Mouse (Mus musculus) kidney, embryonic 16.5 days (tissue): ENCODE results near the gene Birc6. TPM values are rescaled to one million over a fixed set of nuclear protein-coding genes. Genes with fewer than 3 reads are reported as not detected.

Source experiments
- ATAC-seq: fragments of 200-750 bp; cut with Nextera tagmentation; 2 replicates; pipeline ENCODE4 v1.8.0; 2017; ENCODE audit warnings: moderate TSS enrichment; ENCODE audit not compliant: low FRiP score, low TSS enrichment
- H3K27ac ChIP-seq: fragments of 300-500 bp; sonication (generic); 2 replicates; pipeline ENCODE4 v1.5.1; 2014; ENCODE audit warnings: low read length
- H3K27me3 ChIP-seq: fragments of 300-500 bp; sonication (generic); 2 replicates; pipeline ENCODE4 v1.6.1; 2014; ENCODE audit warnings: low read length, control low read depth, mixed read lengths; ENCODE audit not compliant: insufficient read depth
- H3K36me3 ChIP-seq: fragments of 300-500 bp; sonication (generic); 2 replicates; pipeline ENCODE4 v1.6.1; 2014; ENCODE audit warnings: low read length, control low read depth, mixed read lengths; ENCODE audit not compliant: insufficient read depth
- H3K4me1 ChIP-seq: fragments of 300-500 bp; sonication (generic); 2 replicates; pipeline ENCODE4 v1.6.1; 2014; ENCODE audit warnings: low read length, control low read depth, mixed read lengths; ENCODE audit not compliant: insufficient read depth
- H3K4me2 ChIP-seq: fragments of 300-500 bp; sonication (generic); replicated peaks from 2 replicates; pipeline ENCODE4 v1.6.1; 2014; ENCODE audit warnings: low read depth, low read length
- H3K4me3 ChIP-seq: fragments of 300-500 bp; sonication (generic); 2 replicates; pipeline ENCODE4 v1.5.1; 2014; ENCODE audit warnings: mild to moderate bottlenecking, low read length
- H3K9ac ChIP-seq: fragments of 300-500 bp; sonication (generic); replicated peaks from 2 replicates; pipeline ENCODE4 v1.6.1; 2014; ENCODE audit warnings: low read length
- H3K9me3 ChIP-seq: fragments of 300-500 bp; sonication (generic); 2 replicates; pipeline ENCODE4 v1.6.1; 2016; ENCODE audit warnings: low read length, control low read depth
- WGBS: fragments of 180-500 bp; shearing (Covaris S2); extraction: QIAGEN DNeasy Blood & Tissue Kit; methylation state at CpG from one replicate; pipeline ENCODE4 v1.1.7; 2014; 5-methylcytosine and 5-hydroxymethylcytosine counted together
- polyA plus RNA-seq: library from polyadenylated mRNA; unstranded; fragments of >200 nt; fragmentation: Nextera tagmentation; extraction: Ambion mirVana; gene quantifications from 2 replicates; pipeline ENCODE4 v1.2.1, GENCODE M21; 2015

The Birc6 gene
- polyA plus RNA-seq, 1 experiment from 2014 or later = 64.6 TPM

- Histone ChIP-seq H3K4me1 (no peaks in the 10 kb centered on the region), H3K36me3 (peaks cover 24% of the 10 kb centered on the region), H3K9me3 (no peaks in the 10 kb centered on the region), H3K4me2 (no peak overlapping the region), H3K9ac (no peak overlapping the region), H3K27me3 (no peaks in the 10 kb centered on the region), H3K4me3 (no peak overlapping the region), H3K27ac (no peak overlapping the region)
- WGBS = 75% methylated on average over 5 of the region's 5 CpGs
- no peak for ATAC-seq
Measured at GRCm38 (mm10) chr17:74554118-74554517, 26.0 kb downstream of the Birc6 start.

- Histone ChIP-seq H3K36me3 (peaks cover 17% of the 10 kb centered on the region), H3K27ac (no peak overlapping the region), H3K9me3 (no peaks in the 10 kb centered on the region), H3K27me3 (no peaks in the 10 kb centered on the region), H3K4me3 (no peak overlapping the region), H3K4me1 (no peaks in the 10 kb centered on the region), H3K4me2 (no peak overlapping the region), H3K9ac (no peak overlapping the region)
- ATAC-seq = no peak
- 89% methylated on average over 11 of the region's 11 CpGs for WGBS
Measured at GRCm38 (mm10) chr17:74559891-74560290, 31.8 kb downstream of the Birc6 start.

GRCm38 (mm10) chr17:74564151-74564550 lies 36.1 kb downstream of the Birc6 start:
- H3K27me3 ChIP-seq = no peaks in the 10 kb centered on the region
- no peak overlapping the region for H3K27ac ChIP-seq
- no peak overlapping the region for H3K4me3 ChIP-seq
- H3K36me3 ChIP-seq = peaks cover 24% of the 10 kb centered on the region
- H3K9me3 ChIP-seq = no peaks in the 10 kb centered on the region
- H3K4me1 ChIP-seq = no peaks in the 10 kb centered on the region
- H3K4me2 ChIP-seq = no peak overlapping the region
- no peak overlapping the region for H3K9ac ChIP-seq
- no peak for ATAC-seq

GRCm38 (mm10) chr17:74569219-74569618 lies 41.1 kb downstream of the Birc6 start:
- no peaks in the 10 kb centered on the region for H3K9me3 ChIP-seq
- H3K27me3 ChIP-seq = no peaks in the 10 kb centered on the region
- H3K4me1 ChIP-seq = no peaks in the 10 kb centered on the region
- no peak overlapping the region for H3K4me3 ChIP-seq
- H3K27ac ChIP-seq = no peak overlapping the region
- no peak overlapping the region for H3K9ac ChIP-seq
- 77% methylated on average over 1 of the region's 1 CpGs for WGBS
- H3K36me3 ChIP-seq = peaks cover 20% of the 10 kb centered on the region
- H3K4me2 ChIP-seq = no peak overlapping the region
- no peak for ATAC-seq

- 74% methylated on average over 1 of the region's 1 CpGs for WGBS
- ATAC-seq = no peak
- H3K4me2 ChIP-seq = no peak overlapping the region
- peaks cover 19% of the 10 kb centered on the region for H3K36me3 ChIP-seq
- no peak overlapping the region for H3K4me3 ChIP-seq
- no peaks in the 10 kb centered on the region for H3K9me3 ChIP-seq
- H3K9ac ChIP-seq = no peak overlapping the region
- no peak overlapping the region for H3K27ac ChIP-seq
- H3K27me3 ChIP-seq = no peaks in the 10 kb centered on the region
- no peaks in the 10 kb centered on the region for H3K4me1 ChIP-seq
Measured at GRCm38 (mm10) chr17:74570585-74570984, 42.5 kb downstream of the Birc6 start.

GRCm38 (mm10) chr17:74577173-74577572 lies 49.1 kb downstream of the Birc6 start:
- Histone ChIP-seq H3K4me3 (no peak overlapping the region), H3K4me1 (no peaks in the 10 kb centered on the region), H3K9ac (no peak overlapping the region), H3K4me2 (no peak overlapping the region), H3K36me3 (peaks cover 24% of the 10 kb centered on the region), H3K27ac (no peak overlapping the region), H3K9me3 (no peaks in the 10 kb centered on the region), H3K27me3 (no peaks in the 10 kb centered on the region)
- 48% methylated on average over 5 of the region's 5 CpGs for WGBS
- no peak for ATAC-seq

- ATAC-seq = no peak
- Histone ChIP-seq H3K27ac (no peak overlapping the region), H3K4me1 (no peaks in the 10 kb centered on the region), H3K9ac (no peak overlapping the region), H3K4me2 (no peak overlapping the region), H3K4me3 (no peak overlapping the region), H3K9me3 (no peaks in the 10 kb centered on the region), H3K36me3 (peaks cover 21% of the 10 kb centered on the region), H3K27me3 (no peaks in the 10 kb centered on the region)
- 85% methylated on average over 7 of the region's 7 CpGs for WGBS
Measured at GRCm38 (mm10) chr17:74579586-74579985, 51.5 kb downstream of the Birc6 start.

GRCm38 (mm10) chr17:74580738-74581137 lies 52.6 kb downstream of the Birc6 start:
- Histone ChIP-seq H3K4me3 (no peak overlapping the region), H3K4me1 (no peaks in the 10 kb centered on the region), H3K9me3 (no peaks in the 10 kb centered on the region), H3K4me2 (no peak overlapping the region), H3K9ac (no peak overlapping the region), H3K27me3 (no peaks in the 10 kb centered on the region), H3K36me3 (peaks cover 21% of the 10 kb centered on the region), H3K27ac (no peak overlapping the region)
- no peak for ATAC-seq
- 94% methylated on average over 1 of the region's 1 CpGs for WGBS

GRCm38 (mm10) chr17:74586768-74587167 lies 58.7 kb downstream of the Birc6 start:
- ATAC-seq = no peak
- WGBS = 84% methylated on average over 3 of the region's 3 CpGs
- Histone ChIP-seq H3K27me3 (no peaks in the 10 kb centered on the region), H3K36me3 (peaks cover 9% of the 10 kb centered on the region), H3K9me3 (no peaks in the 10 kb centered on the region), H3K4me1 (no peaks in the 10 kb centered on the region), H3K9ac (no peak overlapping the region), H3K27ac (no peak overlapping the region), H3K4me2 (no peak overlapping the region), H3K4me3 (no peak overlapping the region)

GRCm38 (mm10) chr17:74598908-74599307 lies 70.8 kb downstream of the Birc6 start:
- Histone ChIP-seq H3K4me2 (no peak overlapping the region), H3K4me1 (no peaks in the 10 kb centered on the region), H3K36me3 (peaks cover 34% of the 10 kb centered on the region), H3K9ac (no peak overlapping the region), H3K4me3 (no peak overlapping the region), H3K9me3 (no peaks in the 10 kb centered on the region), H3K27me3 (no peaks in the 10 kb centered on the region), H3K27ac (no peak overlapping the region)
- peak; percentile 57; the same call in 1 of the 2 replicates for ATAC-seq
- WGBS = 93% methylated on average over 9 of the region's 9 CpGs

- Histone ChIP-seq H3K9me3 (no peaks in the 10 kb centered on the region), H3K4me1 (no peaks in the 10 kb centered on the region), H3K36me3 (peaks cover 33% of the 10 kb centered on the region), H3K27ac (no peak overlapping the region), H3K4me2 (no peak overlapping the region), H3K9ac (no peak overlapping the region), H3K4me3 (no peak overlapping the region), H3K27me3 (no peaks in the 10 kb centered on the region)
- no peak for ATAC-seq
- WGBS = 95% methylated on average over 2 of the region's 2 CpGs
Measured at GRCm38 (mm10) chr17:74599396-74599795, 71.3 kb downstream of the Birc6 start.
